Mouse (Mus musculus): ENCODE data around the gene Nxf7. TPM values are rescaled to one million over a fixed set of nuclear protein-coding genes. Genes with fewer than 3 reads are reported as not detected.

Gene Nxf7
- not detected for polyA plus RNA-seq (2017; shearing (Covaris generic))

DNA sequence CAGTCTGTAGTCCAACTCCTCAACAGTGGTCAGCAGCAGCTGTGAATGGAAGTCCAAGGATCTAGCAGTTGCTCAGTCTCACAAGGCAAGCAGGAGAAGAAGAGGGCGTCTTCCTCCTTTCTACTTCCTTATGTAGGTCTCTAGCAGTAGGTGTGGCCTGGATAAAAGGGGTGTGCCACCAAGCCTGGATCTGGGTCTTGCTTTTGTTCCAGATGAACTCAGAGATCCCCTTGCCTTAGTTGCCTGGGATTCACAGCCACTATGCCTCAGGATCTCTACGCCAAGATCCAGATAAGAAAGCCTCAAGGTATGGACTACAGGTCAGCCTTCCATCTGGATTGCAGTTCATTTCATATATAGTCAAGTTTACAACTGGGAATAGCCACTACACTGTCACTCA is at the start of gene Nxf7:
Nxf7 (minus strand) TSS at position 101 of the 400 bp plus-strand sequence.

DNA sequence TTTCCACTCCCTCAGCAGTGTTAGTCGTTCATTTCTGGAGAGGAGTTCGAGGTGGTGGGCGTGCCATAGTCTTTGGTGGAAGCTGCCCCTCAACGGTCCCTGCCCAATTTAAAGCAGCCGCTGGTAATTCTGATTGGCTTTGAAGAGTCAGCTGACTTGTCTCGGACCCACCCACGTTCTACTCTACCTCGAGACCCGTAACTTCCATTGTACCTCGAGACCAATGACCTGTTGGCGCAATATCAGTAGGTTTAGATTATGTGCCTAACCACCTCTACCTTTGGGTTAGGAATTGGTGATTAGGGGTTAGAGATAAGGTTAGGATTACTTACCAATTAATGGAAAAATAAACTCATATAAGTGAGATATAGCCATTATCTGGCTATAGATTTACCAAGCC is 29.0 kb upstream of the Nxf7 start, which contains the start of gene Prame:
Prame (minus strand) TSS at position 101 of the 400 bp plus-strand sequence.

Other genes with a start within 250 kb of the Nxf7 start
- gene Gm5128, start 225.5 kb downstream of the Nxf7 start, polyA plus RNA-seq (2017; shearing (Covaris generic)), result not detected
- gene Gm7903, start 164.9 kb downstream of the Nxf7 start, polyA plus RNA-seq (2017; shearing (Covaris generic)), result 0.21 TPM
- gene AV320801, start 104.2 kb downstream of the Nxf7 start, polyA plus RNA-seq (2017; shearing (Covaris generic)), result not detected
- gene Prame, start 28.9 kb upstream of the Nxf7 start, polyA plus RNA-seq (2017; shearing (Covaris generic)), result not detected
- not detected for gene Tcp11x2, start 95.0 kb upstream of the Nxf7 start, polyA plus RNA-seq (2017; shearing (Covaris generic))
- not detected for gene Tmsb15a, start 126.5 kb upstream of the Nxf7 start, polyA plus RNA-seq (2017; shearing (Covaris generic))
- gene Armcx5, start 144.0 kb upstream of the Nxf7 start, polyA plus RNA-seq (2017; shearing (Covaris generic)), result 13.7 TPM
- 44.3 TPM for gene Gprasp1, start 144.0 kb upstream of the Nxf7 start, polyA plus RNA-seq (2017; shearing (Covaris generic))
- 35.7 TPM for gene Bhlhb9, start 198.8 kb upstream of the Nxf7 start, polyA plus RNA-seq (2017; shearing (Covaris generic))
- 18.9 TPM for gene Gprasp2, start 240.3 kb upstream of the Nxf7 start, polyA plus RNA-seq (2017; shearing (Covaris generic))

Measured in activated CD4-positive, CD25-positive, alpha-beta regulatory T cell, adult 9 weeks (primary cell).